In genomic region chr7:124250566-124250965, GRCm38 (mm10) we compare ENCODE assay signal across 17 mouse cellular contexts.
"Had no signal": no experiment of that assay in that cellular context is flagged by ENCODE, and none has a peak within 500 bp of the region (broad histone marks: within the 10 kb centered on the region; RNA-seq: fewer than 3 reads in every experiment).

No protein-coding gene starts in this region.

- H3K9me3 ChIP-seq: limb, embryonic 10.5 days; limb, embryonic 13.5 days; liver, embryonic 12.5 days; liver, embryonic 15.5 days; lung, embryonic 15.5 days; megakaryocyte, embryonic 14.5 days; midbrain, embryonic 10.5 days had no signal

- H3K9ac ChIP-seq: limb, embryonic 13.5 days; liver, embryonic 12.5 days; liver, embryonic 15.5 days; lung, embryonic 15.5 days had no signal

- H3K4me2 ChIP-seq: limb, embryonic 13.5 days; liver, embryonic 12.5 days; liver, embryonic 15.5 days; lung, embryonic 15.5 days had no signal

- H3K4me1 ChIP-seq: limb, embryonic 10.5 days; limb, embryonic 13.5 days; liver, embryonic 12.5 days; liver, embryonic 15.5 days; lung, embryonic 15.5 days; megakaryocyte, embryonic 14.5 days; midbrain, embryonic 10.5 days had no signal

- H3K27me3 ChIP-seq: limb, embryonic 13.5 days; liver, embryonic 12.5 days; liver, embryonic 15.5 days; lung, embryonic 15.5 days; megakaryocyte, embryonic 14.5 days had no signal

- H3K27ac ChIP-seq: layer of hippocampus, adult 2 months; limb, embryonic 10.5 days; limb, embryonic 13.5 days; liver, embryonic 12.5 days; liver, embryonic 15.5 days; lung, embryonic 15.5 days; midbrain, embryonic 10.5 days had no signal

- H3K4me3 ChIP-seq: layer of hippocampus, adult 2 months; limb, embryonic 10.5 days; limb, embryonic 13.5 days; liver, embryonic 12.5 days; liver, embryonic 15.5 days; lung, embryonic 15.5 days; megakaryocyte, embryonic 14.5 days; midbrain, embryonic 10.5 days had no signal

- DNase-seq: kidney, adult 9 months; kidney, postnatal 25 days; layer of hippocampus, adult 9-11 months; liver; lung, adult 18-20 months; lung, postnatal 10 days; lung, postnatal 36 days; thymus, adult 18-20 months; thymus, postnatal 36 days had no signal

- ATAC-seq: liver, embryonic 12.5 days had no signal

- H3K36me3 ChIP-seq: limb, embryonic 10.5 days; limb, embryonic 13.5 days; liver, embryonic 12.5 days; liver, embryonic 15.5 days; lung, embryonic 15.5 days; midbrain, embryonic 10.5 days had no signal
